Mouse (Mus musculus) adrenal gland, postnatal 14 days (tissue): ENCODE results near the gene Lifr. TPM values are rescaled to one million over a fixed set of nuclear protein-coding genes. Genes with fewer than 3 reads are reported as not detected.

Experiments
- DNase-seq: peaks from one replicate; pipeline ENCODE4 v3.0.0; 2021; ENCODE audit warnings: mixed read lengths
- total RNA-seq: library from RNA; stranded (reverse); gene quantifications from 2 replicates; pipeline ENCODE4 v1.2.3, GENCODE M21; 2021

Lifr gene
- total RNA-seq, 1 experiment from 2014 or later: 78.0 TPM

GRCm38 (mm10) chr15:7160321-7160720 lies 69.9 kb downstream of the Lifr start:
- DNase-seq: no peak

- DNase-seq: no peak
Measured at GRCm38 (mm10) chr15:7163851-7164250, 73.4 kb downstream of the Lifr start.

GRCm38 (mm10) chr15:7166735-7167134 lies 76.3 kb downstream of the Lifr start:
- no peak for DNase-seq

- no peak for DNase-seq
Measured at GRCm38 (mm10) chr15:7167238-7167905, 77.0 kb downstream of the Lifr start.

- DNase-seq: no peak
Measured at GRCm38 (mm10) chr15:7167906-7168532, 77.6 kb downstream of the Lifr start.

GRCm38 (mm10) chr15:7172875-7173274 lies 82.5 kb downstream of the Lifr start:
- peak; percentile 40 for DNase-seq

- DNase-seq: no peak
Measured at GRCm38 (mm10) chr15:7173346-7173745, 82.9 kb downstream of the Lifr start.

- DNase-seq: no peak
Measured at GRCm38 (mm10) chr15:7173776-7174175, 83.4 kb downstream of the Lifr start.

GRCm38 (mm10) chr15:7180576-7180975 lies 90.2 kb downstream of the Lifr start:
- DNase-seq: peak; percentile 36

GRCm38 (mm10) chr15:7187682-7188081 lies 97.3 kb downstream of the Lifr start:
- no peak for DNase-seq

GRCm38 (mm10) chr15:7189678-7190454 lies 99.5 kb downstream of the Lifr start:
- no peak for DNase-seq

- DNase-seq: no peak
Measured at GRCm38 (mm10) chr15:7191074-7191473, 100.7 kb downstream of the Lifr start.

GRCm38 (mm10) chr15:7192582-7192981 lies 102.2 kb downstream of the Lifr start:
- DNase-seq: no peak

GRCm38 (mm10) chr15:7194147-7194720 lies 103.8 kb downstream of the Lifr start:
- DNase-seq: no peak

- DNase-seq: no peak
Measured at GRCm38 (mm10) chr15:7194748-7195221, 104.4 kb downstream of the Lifr start.

- DNase-seq: no peak
Measured at GRCm38 (mm10) chr15:7197652-7198445, 107.4 kb downstream of the Lifr start.

GRCm38 (mm10) chr15:7198816-7199215 lies 108.4 kb downstream of the Lifr start:
- DNase-seq: peak; percentile 16

- DNase-seq: no peak
Measured at GRCm38 (mm10) chr15:7200286-7200685, 109.9 kb downstream of the Lifr start.

GRCm38 (mm10) chr15:7201421-7202380 lies 111.3 kb downstream of the Lifr start:
- peak; percentile 24 for DNase-seq

GRCm38 (mm10) chr15:7202981-7203380 lies 112.6 kb downstream of the Lifr start:
- DNase-seq: no peak
